Mouse (Mus musculus): Measurements from ENCODE around the gene Cldn3. TPM values are rescaled to one million over a fixed set of nuclear protein-coding genes. Genes with fewer than 3 reads are reported as not detected.
"Not testable (repeated sequence)": the region's sequence is repeated elsewhere in the genome, so short reads cannot be mapped to it uniquely, and the experiment has no call there.

The Cldn3 gene
- polyA plus RNA-seq, 1 experiment from 2014 or later, result 2.2 TPM

DNA sequence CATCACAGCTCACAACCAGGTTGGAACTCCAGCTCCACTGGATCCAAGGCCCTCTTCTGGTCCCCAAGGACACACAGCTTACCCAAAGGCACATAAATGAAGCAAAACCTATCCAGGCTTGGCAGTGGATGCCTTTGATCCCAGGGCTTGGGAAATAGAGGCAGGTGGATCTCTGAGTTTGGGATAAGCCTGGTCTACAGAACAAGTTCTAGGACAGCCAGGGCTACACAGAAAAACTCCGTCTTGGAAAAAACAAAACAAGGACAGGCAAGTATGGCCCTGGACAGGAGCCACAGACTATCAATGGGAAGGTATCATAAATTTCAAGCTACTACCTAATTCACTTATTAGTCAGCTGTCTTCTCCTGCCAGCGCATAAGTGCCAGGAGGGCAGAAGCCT is 24.5 kb upstream of the Cldn3 start:
- WGBS, result 92% methylated on average over 2 of the region's 2 CpGs
- Histone ChIP-seq H3K9ac (ENCODE audit: low read depth, low read length) (no peak overlapping the region), H3K27me3 (replicated peaks; ENCODE audit: control insufficient read depth, insufficient read depth, low read length) (no peaks in the 10 kb centered on the region), H3K4me1 (replicated peaks; ENCODE audit: control insufficient read depth, insufficient read depth, low read length) (peaks cover 9% of the 10 kb centered on the region), H3K9me3 (ENCODE audit: control insufficient read depth, low read length) (no peaks in the 10 kb centered on the region), H3K36me3 (ENCODE audit: control insufficient read depth, insufficient read depth, low read length) (no peaks in the 10 kb centered on the region), H3K4me2 (no peak overlapping the region), H3K27ac (ENCODE audit: low read depth, low read length) (no peak overlapping the region), H3K4me3 (ENCODE audit: low read depth, low read length) (no peak overlapping the region)
- DNase-seq (ENCODE audit: low spot score) (no peak), ATAC-seq (replicated peaks; ENCODE audit: low FRiP score) (no peak)

DNA sequence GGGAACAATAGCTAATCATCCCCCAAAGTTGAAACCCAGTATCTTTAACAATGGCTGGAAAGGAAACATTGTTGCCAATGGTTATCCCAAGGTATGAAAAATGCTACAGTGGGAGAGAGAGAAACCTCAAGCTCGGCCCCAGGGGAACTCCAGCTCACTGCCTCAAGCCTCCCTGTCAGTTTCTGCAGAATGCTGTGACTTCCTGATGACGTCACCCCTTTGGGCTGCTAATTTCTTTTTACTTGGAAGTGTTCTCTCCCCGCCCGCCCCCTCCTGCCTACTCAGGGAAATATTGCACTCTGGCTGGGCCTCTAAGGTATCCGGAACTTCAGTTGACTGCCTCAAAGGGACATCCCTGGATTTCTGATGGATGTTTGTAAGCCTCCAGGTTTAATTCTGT is 22.5 kb upstream of the Cldn3 start:
- no peaks in the 10 kb centered on the region for H3K27me3 ChIP-seq (replicated peaks; ENCODE audit: control insufficient read depth, insufficient read depth, low read length)
- H3K36me3 ChIP-seq (ENCODE audit: control insufficient read depth, insufficient read depth, low read length), result no peaks in the 10 kb centered on the region
- no peaks in the 10 kb centered on the region for H3K9me3 ChIP-seq (ENCODE audit: control insufficient read depth, low read length)
- peaks cover 5% of the 10 kb centered on the region for H3K4me1 ChIP-seq (replicated peaks; ENCODE audit: control insufficient read depth, insufficient read depth, low read length)
- 45% methylated on average over 5 of the region's 5 CpGs for WGBS
- no peak overlapping the region for H3K4me3 ChIP-seq (ENCODE audit: low read depth, low read length)
- H3K27ac ChIP-seq (ENCODE audit: low read depth, low read length), result no peak overlapping the region
- H3K9ac ChIP-seq (ENCODE audit: low read depth, low read length), result no peak overlapping the region
- ATAC-seq (replicated peaks; ENCODE audit: low FRiP score) (no peak), DNase-seq (ENCODE audit: low spot score) (no peak)
- no peak overlapping the region for H3K4me2 ChIP-seq

DNA sequence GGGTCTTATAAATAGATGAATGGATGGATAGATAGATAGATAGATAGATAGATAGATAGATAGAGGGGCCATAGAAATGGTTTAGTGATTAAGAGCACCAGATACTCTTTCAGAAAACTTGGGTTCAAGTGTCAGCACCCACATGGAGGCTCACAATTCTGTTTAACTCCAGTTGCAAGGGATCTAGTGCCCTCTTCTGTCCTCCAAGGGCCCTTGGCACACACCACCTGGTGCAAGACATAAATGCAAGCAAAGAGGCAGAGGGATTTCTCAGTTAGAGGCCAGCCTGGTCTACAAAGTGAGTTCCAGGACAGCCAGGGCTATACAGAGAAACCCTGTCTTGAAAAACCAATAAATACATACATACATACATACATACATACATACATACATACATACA is 21.4 kb upstream of the Cldn3 start:
- not testable (repeated sequence) for H3K4me2 ChIP-seq; H3K9me3 ChIP-seq (ENCODE audit: control insufficient read depth, low read length); DNase-seq (ENCODE audit: low spot score); H3K9ac ChIP-seq (ENCODE audit: low read depth, low read length); ATAC-seq (replicated peaks; ENCODE audit: low FRiP score); H3K27ac ChIP-seq (ENCODE audit: low read depth, low read length); H3K4me1 ChIP-seq (replicated peaks; ENCODE audit: control insufficient read depth, insufficient read depth, low read length); H3K27me3 ChIP-seq (replicated peaks; ENCODE audit: control insufficient read depth, insufficient read depth, low read length); H3K36me3 ChIP-seq (ENCODE audit: control insufficient read depth, insufficient read depth, low read length); H3K4me3 ChIP-seq (ENCODE audit: low read depth, low read length)

DNA sequence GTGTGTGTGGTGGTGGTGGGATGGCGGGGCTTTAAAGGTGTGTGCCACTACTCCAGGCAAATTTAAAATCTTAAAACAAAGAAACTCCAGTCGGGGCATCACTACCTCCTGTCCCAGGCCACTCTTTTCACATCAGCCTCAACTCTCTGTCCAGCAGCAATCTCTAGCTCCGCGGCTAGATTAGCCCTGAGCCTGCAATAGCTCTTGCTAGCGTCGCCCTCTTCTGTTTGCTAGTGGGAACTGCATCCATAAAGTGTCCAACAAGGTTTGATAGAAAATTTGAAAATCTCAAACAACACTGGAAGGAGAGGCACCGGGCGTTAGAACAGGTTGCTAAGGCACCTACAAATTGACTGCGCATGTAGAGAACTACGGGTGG is 20.6 kb upstream of the Cldn3 start:
- H3K9ac ChIP-seq (ENCODE audit: low read depth, low read length), result peak overlapping the region; percentile 34; the same call in 1 of the 2 replicates
- peaks cover 5% of the 10 kb centered on the region for H3K4me1 ChIP-seq (replicated peaks; ENCODE audit: control insufficient read depth, insufficient read depth, low read length)
- H3K9me3 ChIP-seq (ENCODE audit: control insufficient read depth, low read length), result no peaks in the 10 kb centered on the region
- ATAC-seq (replicated peaks; ENCODE audit: low FRiP score) (peak; percentile 56), DNase-seq (ENCODE audit: low spot score) (no peak)
- H3K27ac ChIP-seq (ENCODE audit: low read depth, low read length), result no peak overlapping the region
- H3K36me3 ChIP-seq (ENCODE audit: control insufficient read depth, insufficient read depth, low read length), result no peaks in the 10 kb centered on the region
- peak overlapping the region; percentile 90 for H3K4me2 ChIP-seq
- H3K27me3 ChIP-seq (replicated peaks; ENCODE audit: control insufficient read depth, insufficient read depth, low read length), result no peaks in the 10 kb centered on the region
- H3K4me3 ChIP-seq (ENCODE audit: low read depth, low read length), result peak overlapping the region; percentile 49
- 6% methylated on average over 10 of the region's 10 CpGs for WGBS

DNA sequence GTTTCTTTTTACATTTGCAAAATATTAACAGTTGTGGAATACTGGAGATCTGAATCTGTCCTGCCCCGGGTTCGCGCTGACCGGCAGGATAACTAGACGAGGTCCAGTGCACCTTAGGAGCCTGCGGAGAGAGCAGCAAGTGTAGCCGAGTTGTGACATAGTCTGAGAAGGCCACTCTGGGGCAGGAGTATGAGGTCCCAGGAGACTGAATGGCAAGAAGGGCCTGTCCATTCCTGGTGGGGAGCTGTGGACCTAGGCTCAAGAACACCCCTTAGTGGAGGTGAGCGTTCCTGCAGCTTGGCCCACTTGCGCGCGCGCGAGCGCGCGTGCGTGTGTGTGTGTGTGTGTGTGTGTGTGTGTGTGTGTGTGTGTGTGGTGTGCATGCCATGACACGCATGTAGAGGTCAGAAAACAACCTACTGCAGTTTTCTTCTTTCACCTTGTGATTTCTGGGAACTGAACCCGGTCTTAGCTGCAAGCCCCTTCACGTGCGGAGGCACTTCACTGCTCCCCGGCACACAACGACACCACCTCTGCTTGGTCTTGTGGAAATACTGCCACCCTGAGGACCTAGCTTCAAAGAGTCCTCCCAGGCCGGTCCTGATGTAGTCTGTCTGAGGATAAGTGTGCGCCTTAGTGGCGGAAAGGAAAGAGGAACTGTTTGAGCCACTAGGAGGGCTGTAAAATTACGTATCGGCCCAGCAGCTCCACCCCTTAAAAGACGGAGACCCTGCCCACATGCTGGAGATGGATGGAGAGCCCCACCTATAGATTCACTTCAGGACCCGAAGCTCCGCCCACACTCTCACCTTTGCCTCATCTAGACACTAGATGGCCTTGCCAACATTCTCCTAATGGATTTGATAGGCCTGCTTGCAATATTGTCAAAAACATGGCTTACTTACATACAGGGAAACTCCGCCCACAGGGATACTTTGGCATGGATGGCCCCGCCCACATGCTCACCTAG is 19.9 kb upstream of the Cldn3 start:
- 7% methylated on average over 33 of the region's 33 CpGs for WGBS
- H3K9ac ChIP-seq (ENCODE audit: low read depth, low read length), result peak overlapping the region; percentile 34; the same call in 1 of the 2 replicates

DNA sequence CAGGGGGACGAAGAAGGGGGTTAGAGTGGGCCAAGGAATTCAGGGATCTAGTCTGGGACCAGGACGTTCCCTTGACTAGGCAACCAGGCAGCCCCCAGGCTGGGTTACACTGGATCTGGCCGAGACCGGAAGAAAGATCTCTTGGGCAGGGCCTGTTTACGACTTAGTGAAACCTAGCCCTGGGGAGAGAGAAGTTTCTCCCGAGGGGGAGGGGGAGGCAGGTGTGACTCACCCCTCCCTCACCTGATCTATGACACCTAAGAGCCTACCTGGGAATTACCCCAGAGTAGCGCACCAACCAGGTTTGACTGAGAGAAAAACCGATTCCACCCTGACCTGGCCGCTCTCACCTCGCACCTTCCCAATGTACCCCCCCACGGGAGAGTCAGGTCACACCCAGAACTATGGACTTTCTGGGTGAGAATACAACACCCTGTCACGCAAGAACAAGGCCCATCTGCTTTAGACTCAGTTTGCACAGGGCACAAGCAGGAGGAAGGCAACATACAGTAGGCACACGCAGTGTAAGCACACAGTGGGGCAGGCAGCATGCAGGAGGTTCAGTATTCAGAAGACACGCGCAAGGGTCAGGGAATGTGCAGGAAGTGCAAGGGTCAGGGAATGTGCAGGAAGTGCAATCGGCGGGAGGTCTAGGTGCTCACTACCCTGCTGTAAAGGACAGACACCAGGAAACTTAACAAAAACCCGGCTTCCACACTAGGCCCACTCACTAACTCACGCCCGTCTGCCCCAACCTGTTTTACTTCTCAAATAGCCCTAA is 18.7 kb upstream of the Cldn3 start:
- Histone ChIP-seq H3K4me3 (ENCODE audit: low read depth, low read length) (no peak overlapping the region), H3K9ac (ENCODE audit: low read depth, low read length) (no peak overlapping the region), H3K27ac (ENCODE audit: low read depth, low read length) (no peak overlapping the region), H3K36me3 (ENCODE audit: control insufficient read depth, insufficient read depth, low read length) (no peaks in the 10 kb centered on the region), H3K27me3 (replicated peaks; ENCODE audit: control insufficient read depth, insufficient read depth, low read length) (no peaks in the 10 kb centered on the region), H3K9me3 (ENCODE audit: control insufficient read depth, low read length) (no peaks in the 10 kb centered on the region), H3K4me1 (replicated peaks; ENCODE audit: control insufficient read depth, insufficient read depth, low read length) (peaks cover 5% of the 10 kb centered on the region), H3K4me2 (no peak overlapping the region)
- ATAC-seq (replicated peaks; ENCODE audit: low FRiP score), result no peak
- 70% methylated on average over 20 of the region's 20 CpGs for WGBS
- no peak for DNase-seq (ENCODE audit: low spot score)

More for the DNA sequence above, 19.9 kb upstream of the Cldn3 start:
- Histone ChIP-seq H3K36me3 (ENCODE audit: control insufficient read depth, insufficient read depth, low read length) (no peaks in the 10 kb centered on the region), H3K27ac (ENCODE audit: low read depth, low read length) (no peak overlapping the region), H3K27me3 (replicated peaks; ENCODE audit: control insufficient read depth, insufficient read depth, low read length) (no peaks in the 10 kb centered on the region), H3K4me3 (ENCODE audit: low read depth, low read length) (peak overlapping the region; percentile 49), H3K4me2 (peak overlapping the region; percentile 90), H3K9me3 (ENCODE audit: control insufficient read depth, low read length) (no peaks in the 10 kb centered on the region), H3K4me1 (replicated peaks; ENCODE audit: control insufficient read depth, insufficient read depth, low read length) (peaks cover 5% of the 10 kb centered on the region)
- ATAC-seq (replicated peaks; ENCODE audit: low FRiP score), result peak; percentile 81
- DNase-seq (ENCODE audit: low spot score), result peak; percentile 63

DNA sequence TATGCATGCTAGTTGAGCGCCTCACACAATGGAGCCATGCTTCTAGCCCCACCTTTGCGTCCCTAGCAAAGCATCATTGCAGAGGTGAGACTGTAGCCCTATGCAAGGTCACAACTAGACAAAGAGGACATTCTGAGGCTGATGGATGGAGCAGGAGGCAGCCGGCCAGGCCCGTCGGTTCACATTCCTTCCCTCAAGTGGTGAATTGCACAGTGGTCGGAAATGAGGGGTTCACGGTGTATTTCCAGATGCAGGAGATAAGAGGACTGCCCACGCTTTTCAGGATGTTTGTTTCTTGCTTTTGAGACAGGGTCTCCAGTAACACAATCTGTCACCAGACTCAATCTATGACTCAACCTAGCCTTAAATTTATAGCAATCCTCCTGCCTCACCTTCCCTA is 15.3 kb upstream of the Cldn3 start:
- no peak for ATAC-seq (replicated peaks; ENCODE audit: low FRiP score)
- WGBS, result 69% methylated on average over 8 of the region's 8 CpGs
- Histone ChIP-seq H3K4me1 (replicated peaks; ENCODE audit: control insufficient read depth, insufficient read depth, low read length) (peaks cover 15% of the 10 kb centered on the region), H3K9ac (ENCODE audit: low read depth, low read length) (no peak overlapping the region), H3K27ac (ENCODE audit: low read depth, low read length) (no peak overlapping the region), H3K4me3 (ENCODE audit: low read depth, low read length) (no peak overlapping the region), H3K4me2 (no peak overlapping the region), H3K36me3 (ENCODE audit: control insufficient read depth, insufficient read depth, low read length) (no peaks in the 10 kb centered on the region), H3K27me3 (replicated peaks; ENCODE audit: control insufficient read depth, insufficient read depth, low read length) (no peaks in the 10 kb centered on the region), H3K9me3 (ENCODE audit: control insufficient read depth, low read length) (no peaks in the 10 kb centered on the region)
- no peak for DNase-seq (ENCODE audit: low spot score)

DNA sequence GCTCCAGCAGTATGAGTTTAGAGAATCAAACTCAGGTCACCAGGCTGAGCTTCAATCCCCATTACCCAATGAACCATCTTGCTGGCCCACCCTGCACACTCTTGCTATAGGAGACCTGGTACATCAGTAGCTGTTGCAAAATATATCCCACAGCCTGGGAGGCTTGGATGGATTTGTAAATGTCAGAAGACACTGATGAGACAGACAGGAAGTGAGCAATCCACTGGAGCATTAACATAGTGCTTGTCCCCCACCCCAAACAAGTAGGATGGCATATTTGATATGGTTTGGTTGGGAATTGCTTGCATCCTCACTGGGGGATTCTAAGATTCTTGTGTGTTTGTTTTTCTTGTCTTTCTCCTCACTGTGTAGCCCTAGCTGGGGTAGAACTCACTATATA is 12.9 kb upstream of the Cldn3 start:
- no peaks in the 10 kb centered on the region for H3K9me3 ChIP-seq (ENCODE audit: control insufficient read depth, low read length)
- DNase-seq (ENCODE audit: low spot score), result no peak
- no peak overlapping the region for H3K4me3 ChIP-seq (ENCODE audit: low read depth, low read length)
- H3K27me3 ChIP-seq (replicated peaks; ENCODE audit: control insufficient read depth, insufficient read depth, low read length), result no peaks in the 10 kb centered on the region
- no peak overlapping the region for H3K27ac ChIP-seq (ENCODE audit: low read depth, low read length)
- H3K9ac ChIP-seq (ENCODE audit: low read depth, low read length), result no peak overlapping the region
- peaks cover 18% of the 10 kb centered on the region for H3K4me1 ChIP-seq (replicated peaks; ENCODE audit: control insufficient read depth, insufficient read depth, low read length)
- no peak for ATAC-seq (replicated peaks; ENCODE audit: low FRiP score)
- no peaks in the 10 kb centered on the region for H3K36me3 ChIP-seq (ENCODE audit: control insufficient read depth, insufficient read depth, low read length)
- no peak overlapping the region for H3K4me2 ChIP-seq
